Mouse (Mus musculus) ovary, adult 18-20 months (tissue): ENCODE measurements around the gene Abca1.
A peak's percentile ranks its signal among the peaks of the same experiment; 100 is the strongest.

ENCODE experiments used
- DNase-seq: peaks from one replicate; pipeline ENCODE4 v3.0.0; 2022; ENCODE audit warnings: low spot score, mixed read lengths

Abca1 gene

DNA sequence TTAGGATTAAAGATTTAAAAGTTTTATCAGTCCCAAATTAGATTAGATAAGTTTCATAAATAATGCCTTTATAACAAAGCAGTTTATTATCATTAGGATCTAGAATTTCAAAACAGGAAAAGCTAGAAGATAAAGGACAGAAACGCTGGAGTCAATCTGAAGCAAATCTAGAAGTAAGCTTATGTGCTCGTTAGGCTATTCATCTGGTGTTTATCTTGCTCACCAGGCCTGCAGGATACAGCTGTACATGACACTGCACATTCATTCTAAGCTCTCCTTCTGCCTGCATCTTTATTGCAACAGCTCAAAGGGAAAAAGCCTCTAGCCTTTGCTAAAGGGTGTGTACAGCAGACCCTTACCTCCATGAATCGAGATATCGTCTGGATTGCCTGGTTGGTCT lies 74.1 kb downstream of the Abca1 start:
- DNase-seq = no peak

DNA sequence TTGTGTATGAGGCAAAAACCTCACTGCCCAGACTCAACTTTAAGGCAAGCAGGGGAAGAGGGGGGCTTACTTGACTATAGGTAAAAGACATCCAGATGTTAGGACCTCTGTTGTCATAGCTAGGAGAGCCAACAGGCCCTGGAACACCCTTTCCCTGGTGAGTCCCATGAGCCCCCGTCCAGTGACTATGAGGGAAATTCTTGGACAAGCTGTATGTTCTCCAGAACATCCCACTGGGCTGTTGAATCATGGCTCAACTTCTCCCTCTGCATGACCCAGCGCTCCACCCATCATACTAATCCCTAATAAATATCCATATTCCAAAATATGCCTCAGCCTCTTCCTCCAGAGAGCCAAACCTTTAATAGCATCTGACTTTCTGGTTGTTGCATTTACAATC lies 76.6 kb downstream of the Abca1 start:
- DNase-seq = no peak

DNA sequence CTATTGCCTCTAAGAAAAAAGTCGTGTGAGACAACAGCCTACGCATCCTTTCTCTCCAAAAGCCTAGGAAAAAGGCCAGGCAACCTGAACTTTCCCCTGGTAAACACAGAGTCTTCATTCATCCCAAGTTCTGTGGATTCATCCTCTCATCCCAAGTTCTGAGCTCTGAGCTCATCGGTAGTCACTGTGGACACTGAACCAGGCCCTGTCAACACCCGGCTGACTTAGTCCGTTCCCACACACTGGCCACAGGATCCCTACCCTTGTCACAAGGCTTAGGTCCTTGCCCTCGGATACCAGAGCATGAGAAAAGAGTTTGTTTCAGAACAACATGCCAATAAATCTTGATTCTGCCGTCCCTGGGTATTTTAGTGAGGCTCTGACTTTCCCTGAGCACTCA lies 77.2 kb downstream of the Abca1 start:
- no peak for DNase-seq

DNA sequence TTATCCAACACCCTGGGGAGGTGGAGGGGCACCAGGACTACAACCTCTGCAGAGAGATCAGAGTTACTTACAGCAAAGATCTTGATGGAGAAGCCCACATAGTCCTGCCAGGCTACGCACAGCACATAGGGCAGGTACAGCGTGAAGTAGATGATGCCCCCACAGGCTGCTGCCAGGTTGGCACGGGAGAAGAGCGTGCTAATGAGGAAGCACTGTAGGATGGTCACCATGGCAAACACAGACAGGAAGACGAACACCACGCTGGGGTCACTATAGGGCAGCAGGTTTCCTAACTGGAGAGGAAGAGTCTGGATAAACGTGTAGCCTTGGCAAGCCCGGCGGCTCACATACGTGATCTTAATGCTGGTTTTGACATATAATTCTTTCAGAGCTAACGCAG lies 77.8 kb downstream of the Abca1 start:
- DNase-seq = no peak

- no peak for DNase-seq
These were observed 79.4 kb downstream of the Abca1 start for GRCm38 (mm10) chr4:53080290-53080689.

- no peak for DNase-seq
These were observed 80.8 kb downstream of the Abca1 start for GRCm38 (mm10) chr4:53078793-53079310.

DNA sequence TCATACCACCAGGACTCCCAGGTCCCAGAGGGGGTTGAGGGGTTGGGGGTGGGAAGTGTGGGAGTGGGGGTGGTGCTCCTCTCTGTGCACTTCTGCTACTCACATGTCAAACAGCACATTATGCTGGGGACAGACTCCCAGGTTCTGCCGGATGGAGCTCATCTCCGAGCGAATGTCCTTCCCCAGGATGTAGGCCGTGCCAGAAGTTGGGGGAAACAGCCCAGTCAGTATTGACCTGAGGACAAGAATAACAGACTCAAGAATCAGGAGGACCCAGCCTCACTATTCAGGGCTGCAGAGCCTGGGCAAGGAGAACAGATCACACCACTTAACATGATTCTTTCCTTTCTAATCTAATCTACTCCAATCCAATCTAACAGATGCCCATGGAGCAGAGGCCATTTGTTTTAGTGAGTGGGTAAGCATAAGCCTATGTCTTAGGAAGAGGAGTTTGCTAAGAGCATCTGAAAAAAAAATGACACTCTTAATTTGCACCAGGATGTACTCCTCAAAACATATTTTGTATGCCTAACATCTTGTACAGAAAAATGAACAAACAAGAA lies 82.8 kb downstream of the Abca1 start:
- no peak for DNase-seq

DNA sequence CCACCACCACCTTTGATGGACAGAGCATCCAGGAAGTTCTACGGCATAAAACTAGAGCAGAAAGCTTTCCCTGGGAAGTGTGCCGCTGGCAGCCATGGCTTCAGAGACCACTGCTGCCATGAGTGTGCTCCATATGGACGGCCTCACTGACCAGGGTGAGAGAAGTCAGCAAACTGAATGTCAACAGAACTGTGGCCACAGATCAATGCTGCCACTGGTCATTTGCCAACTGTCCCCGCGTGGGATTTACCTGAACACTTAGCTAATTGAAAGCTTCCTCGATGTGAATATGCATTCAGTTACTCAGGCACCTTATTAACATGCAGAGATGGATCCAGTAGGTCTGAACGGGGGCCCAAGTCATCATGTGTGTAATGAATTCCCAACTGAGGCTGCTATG lies 86.7 kb downstream of the Abca1 start:
- DNase-seq = no peak

DNA sequence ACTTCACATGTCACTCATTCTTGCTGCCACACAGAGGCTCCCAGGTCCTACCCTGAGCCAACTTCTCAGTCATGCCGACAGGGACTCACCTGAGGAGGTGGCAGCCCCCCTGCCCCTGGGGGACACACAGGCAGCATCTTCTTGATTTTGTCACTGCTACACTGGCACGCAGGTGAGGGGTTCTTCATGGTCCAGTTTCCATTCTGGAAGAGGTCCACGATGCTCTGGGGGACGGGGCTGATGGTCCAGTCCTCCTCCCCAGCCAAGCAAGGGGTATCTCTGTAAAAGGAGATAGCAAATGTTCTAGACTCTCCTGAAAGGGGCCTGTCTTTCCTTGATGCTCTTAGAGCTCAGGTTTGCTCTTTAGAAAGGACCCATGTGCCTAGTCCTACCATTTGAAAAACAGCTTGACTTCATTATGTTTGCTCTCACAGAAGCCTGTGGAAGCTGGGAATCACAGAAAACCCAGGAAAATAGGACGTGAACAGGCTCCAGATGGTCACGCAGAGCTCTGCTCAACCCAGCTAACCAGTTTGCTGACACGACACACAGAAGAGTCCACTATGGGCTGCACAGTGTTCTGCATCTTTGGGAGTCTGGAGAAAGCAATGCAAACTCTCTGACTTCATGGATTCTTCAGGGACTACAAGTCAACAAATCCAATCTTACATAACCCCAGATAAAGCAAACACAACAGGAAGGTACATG lies 97.2 kb downstream of the Abca1 start:
- no peak for DNase-seq

GRCm38 (mm10) chr4:53046238-53047022 lies 113.3 kb downstream of the Abca1 start:
- DNase-seq = no peak

DNA sequence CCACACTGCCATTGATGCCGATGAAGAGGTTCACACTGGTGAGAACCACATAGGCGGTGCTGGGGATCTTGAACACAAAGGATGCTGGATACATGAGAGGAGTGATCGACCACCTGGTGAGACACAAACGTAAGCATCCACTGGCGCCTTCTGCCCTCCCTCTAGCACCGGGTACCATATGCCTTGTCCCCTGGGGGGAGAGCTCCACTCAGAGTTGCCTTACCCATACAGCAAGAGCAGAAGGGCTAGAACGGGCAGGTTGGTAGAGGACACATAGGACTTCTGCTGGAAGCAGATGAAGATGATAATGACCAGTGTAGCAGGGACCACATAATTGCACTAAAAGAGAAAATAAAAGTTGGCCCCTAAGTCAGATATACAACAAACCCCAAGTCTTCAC lies 113.9 kb downstream of the Abca1 start:
- DNase-seq = no peak

DNA sequence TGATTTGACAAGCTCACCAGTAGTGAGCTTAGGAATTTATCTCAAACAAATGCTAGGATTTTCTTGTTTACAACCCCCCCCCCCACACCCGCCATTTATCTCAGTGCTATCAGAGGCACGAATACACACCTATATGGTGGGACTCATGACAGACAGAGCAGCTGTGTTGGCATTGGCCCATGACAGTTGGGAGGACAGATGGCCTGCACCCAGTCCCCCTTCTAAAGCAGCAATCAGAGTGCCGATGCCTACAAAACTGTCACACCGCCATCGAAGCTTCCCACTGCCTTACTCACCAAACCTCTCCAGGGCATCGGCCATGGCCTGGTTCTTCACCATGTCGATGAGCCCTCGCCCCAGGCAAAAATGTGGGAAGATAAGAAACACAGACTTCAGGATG lies 115.9 kb downstream of the Abca1 start:
- no peak for DNase-seq

DNA sequence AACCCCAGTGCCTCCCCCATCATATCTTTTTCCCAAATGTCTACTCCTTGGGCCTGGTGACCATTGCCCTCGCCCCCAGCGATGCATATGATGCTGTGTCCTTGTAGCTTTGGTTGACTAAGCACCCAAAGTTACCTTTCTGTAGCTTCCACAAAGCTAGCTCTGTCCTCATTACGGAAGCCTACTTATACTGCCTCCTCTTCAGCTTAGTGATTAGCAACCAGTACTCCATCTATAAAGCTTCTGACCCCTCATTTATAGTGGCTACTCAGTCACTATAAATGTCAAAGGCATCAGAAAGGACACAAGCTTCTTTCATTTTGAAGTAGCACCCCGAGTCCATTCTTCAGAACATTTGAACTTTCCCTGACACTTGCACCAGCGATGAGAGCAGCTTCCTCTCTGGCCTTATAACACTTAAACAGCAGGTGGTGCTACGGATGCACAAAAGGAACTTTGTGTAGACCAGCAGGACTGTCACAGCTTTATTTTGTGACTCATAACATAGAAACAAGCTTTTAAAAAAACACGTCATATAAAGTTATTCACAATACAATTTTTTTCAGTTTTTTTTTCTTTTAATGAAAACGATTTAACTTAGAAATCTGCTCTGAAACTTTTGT lies 129.3 kb downstream of the Abca1 start:
- no peak for DNase-seq

DNA sequence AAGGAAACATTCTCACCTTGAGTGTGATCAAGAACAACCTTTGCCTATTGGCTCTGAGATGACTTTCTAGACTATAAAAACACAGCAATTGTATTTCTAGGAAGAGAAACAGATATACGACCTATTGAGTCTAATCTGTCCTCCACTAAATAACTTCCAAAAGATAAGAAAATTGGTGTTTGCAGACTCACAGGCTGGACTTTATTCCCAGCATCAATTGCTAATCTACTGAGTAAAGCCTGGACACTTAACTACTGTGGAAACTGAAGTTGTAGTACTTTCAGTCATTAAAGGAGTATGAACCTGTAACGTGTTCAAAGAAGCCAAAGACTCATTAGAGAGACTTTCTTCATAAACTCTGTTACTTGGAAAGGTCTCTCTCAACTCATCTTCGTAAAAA lies 131.9 kb downstream of the Abca1 start:
- no peak for DNase-seq

DNA sequence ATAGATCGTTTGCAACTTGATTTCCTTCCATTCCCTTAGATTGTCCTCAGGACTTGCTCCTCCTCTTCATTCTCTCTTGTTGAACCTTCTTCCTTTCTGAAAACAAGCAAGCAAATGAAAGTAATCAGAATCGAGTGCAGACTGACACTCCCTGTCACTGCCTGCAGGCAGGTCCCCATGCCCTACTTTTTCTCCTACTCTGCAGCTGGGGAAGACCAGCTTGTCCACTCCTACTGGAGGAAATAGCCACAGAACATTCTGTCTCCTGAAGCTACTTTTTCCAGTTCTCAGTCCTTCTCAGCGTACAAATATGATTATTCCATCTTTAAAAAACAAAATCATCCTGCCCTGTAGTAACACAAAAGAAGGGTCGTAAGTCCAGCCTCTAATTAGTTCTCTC lies 135.3 kb downstream of the Abca1 start:
- DNase-seq = no peak

- DNase-seq = peak; percentile 18
These were observed 136.3 kb downstream of the Abca1 start for GRCm38 (mm10) chr4:53023189-53023925.

GRCm38 (mm10) chr4:53018392-53018791 lies 141.3 kb downstream of the Abca1 start:
- no peak for DNase-seq

GRCm38 (mm10) chr4:53015024-53015423 lies 144.7 kb downstream of the Abca1 start:
- DNase-seq = no peak

DNA sequence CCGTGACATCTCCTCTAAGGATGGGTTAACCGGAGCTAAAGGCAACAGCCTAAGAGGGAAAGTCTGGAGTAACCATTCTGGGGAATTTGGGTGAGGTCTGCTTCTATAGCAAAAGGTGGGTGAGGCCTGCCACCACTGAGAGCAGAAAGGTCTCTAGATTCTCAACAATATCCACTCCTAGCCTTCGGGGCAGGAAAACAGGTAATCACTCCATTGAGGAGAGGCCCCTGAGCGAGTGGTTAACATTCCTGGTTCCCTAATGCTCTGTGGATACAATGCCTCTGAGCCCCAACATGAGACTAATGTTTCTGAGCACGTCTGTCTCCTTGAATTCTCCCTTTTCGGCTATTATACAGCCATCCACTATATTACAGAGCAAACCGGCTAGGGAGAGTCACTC lies 145.3 kb downstream of the Abca1 start:
- no peak for DNase-seq

GRCm38 (mm10) chr4:53011732-53012361 lies 147.8 kb downstream of the Abca1 start, which contains the start of gene Nipsnap3b:
Gene Nipsnap3b (plus strand): TSS chr4:53011880.
- DNase-seq = peak; percentile 93

- no peak for DNase-seq
These were observed 149.8 kb downstream of the Abca1 start for GRCm38 (mm10) chr4:53009871-53010270.
